Mouse (Mus musculus): Measurements from ENCODE around the gene Abtb2. TPM values are rescaled to one million over a fixed set of nuclear protein-coding genes. Genes with fewer than 3 reads are reported as not detected.

The Abtb2 gene
- polyA plus RNA-seq, 1 experiment from 2014 or later = 16.5 TPM

DNA sequence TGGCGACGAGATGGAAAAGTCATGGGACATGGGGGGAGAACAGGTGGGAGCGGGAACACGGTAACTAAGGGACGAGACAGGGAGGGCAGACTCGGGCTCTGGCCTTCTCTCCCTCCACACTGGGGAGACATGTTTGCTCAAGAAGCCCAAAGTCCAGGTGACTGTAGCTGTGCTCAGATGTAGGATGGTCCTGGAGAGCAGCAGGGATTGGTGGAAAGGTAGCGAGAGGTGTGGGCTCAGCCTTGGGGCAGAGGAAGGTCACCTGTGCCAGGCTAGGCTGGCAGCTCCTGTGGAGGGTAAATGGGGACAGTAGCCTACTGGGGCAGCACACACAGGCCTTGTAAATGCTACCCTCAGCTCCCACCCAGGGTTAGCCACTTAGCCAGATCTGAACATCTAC lies 147.7 kb downstream of the Abtb2 start:
- 84% methylated on average over 7 of the region's 7 CpGs for WGBS
- Histone ChIP-seq H3K36me3 (peaks cover 72% of the 10 kb centered on the region), H3K9me3 (replicated peaks) (no peaks in the 10 kb centered on the region), H3K4me1 (no peaks in the 10 kb centered on the region), H3K4me2 (replicated peaks) (no peak overlapping the region), H3K9ac (no peak overlapping the region), H3K4me3 (replicated peaks) (no peak overlapping the region), H3K27ac (replicated peaks) (no peak overlapping the region), H3K27me3 (no peaks in the 10 kb centered on the region)
- no peak for ATAC-seq (ENCODE audit: insufficient number of reproducible peaks, low FRiP score, low TSS enrichment, low read depth)

- Histone ChIP-seq H3K4me3 (replicated peaks) (no peak overlapping the region), H3K27ac (replicated peaks) (no peak overlapping the region), H3K4me2 (replicated peaks) (no peak overlapping the region), H3K36me3 (peaks cover 67% of the 10 kb centered on the region), H3K9ac (no peak overlapping the region), H3K4me1 (no peaks in the 10 kb centered on the region), H3K27me3 (no peaks in the 10 kb centered on the region), H3K9me3 (replicated peaks) (no peaks in the 10 kb centered on the region)
- 63% methylated on average over 4 of the region's 4 CpGs for WGBS
- no peak for ATAC-seq (ENCODE audit: insufficient number of reproducible peaks, low FRiP score, low TSS enrichment, low read depth)
Observed at GRCm38 (mm10) chr2:103714412-103714811, 148.3 kb downstream of the Abtb2 start.

DNA sequence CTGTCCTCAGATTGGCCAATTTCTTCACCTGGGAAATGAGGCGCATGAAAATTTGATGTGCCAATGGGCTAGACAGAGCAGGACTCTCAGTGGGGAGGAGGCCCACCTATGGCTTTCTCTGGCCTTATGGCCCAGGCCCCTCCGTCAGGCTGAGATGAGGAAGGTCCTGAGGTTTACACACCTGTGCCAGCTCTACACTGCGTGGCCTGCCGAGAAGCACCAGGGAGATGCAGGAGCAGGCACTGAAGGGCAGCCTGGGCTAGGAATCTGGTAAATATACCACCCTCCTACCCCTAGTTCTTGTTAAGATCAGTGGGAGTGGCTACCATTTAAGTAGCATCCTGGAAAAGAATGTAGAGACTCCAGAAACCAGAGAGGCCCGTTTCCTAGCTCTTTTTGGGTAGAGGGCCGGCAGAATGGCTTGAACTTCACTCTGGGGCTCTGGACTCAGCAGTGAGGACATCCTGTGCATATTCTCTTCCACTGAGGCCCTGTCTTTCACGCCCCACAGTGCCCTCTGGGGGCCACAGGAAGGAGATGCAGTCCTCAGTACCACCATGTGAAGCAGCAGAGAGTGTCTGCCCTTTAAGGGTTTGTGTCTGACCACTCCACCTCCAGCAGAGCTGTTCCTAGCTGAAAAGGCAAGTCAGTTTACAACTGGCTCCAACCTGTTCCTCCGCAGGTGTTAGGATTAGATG lies 152.6 kb downstream of the Abtb2 start:
- no peak for ATAC-seq (ENCODE audit: insufficient number of reproducible peaks, low FRiP score, low TSS enrichment, low read depth)
- 54% methylated on average over 8 of the region's 8 CpGs for WGBS
- Histone ChIP-seq H3K4me1 (no peaks in the 10 kb centered on the region), H3K27ac (replicated peaks) (no peak overlapping the region), H3K36me3 (peaks cover 77% of the 10 kb centered on the region), H3K4me3 (replicated peaks) (no peak overlapping the region), H3K4me2 (replicated peaks) (no peak overlapping the region), H3K27me3 (no peaks in the 10 kb centered on the region), H3K9ac (no peak overlapping the region), H3K9me3 (replicated peaks) (no peaks in the 10 kb centered on the region)

GRCm38 (mm10) chr2:103719292-103719646 lies 153.2 kb downstream of the Abtb2 start:
- no peak for ATAC-seq (ENCODE audit: insufficient number of reproducible peaks, low FRiP score, low TSS enrichment, low read depth)
- H3K36me3 ChIP-seq = peaks cover 79% of the 10 kb centered on the region

GRCm38 (mm10) chr2:103724521-103724920 lies 158.4 kb downstream of the Abtb2 start:
- Histone ChIP-seq H3K9ac (no peak overlapping the region), H3K4me2 (replicated peaks) (no peak overlapping the region), H3K27me3 (no peaks in the 10 kb centered on the region), H3K36me3 (peaks cover 82% of the 10 kb centered on the region), H3K4me1 (no peaks in the 10 kb centered on the region), H3K27ac (replicated peaks) (no peak overlapping the region), H3K9me3 (replicated peaks) (no peaks in the 10 kb centered on the region), H3K4me3 (replicated peaks) (no peak overlapping the region)
- no peak for ATAC-seq (ENCODE audit: insufficient number of reproducible peaks, low FRiP score, low TSS enrichment, low read depth)
- 91% methylated on average over 2 of the region's 2 CpGs for WGBS

More at GRCm38 (mm10) chr2:103719292-103719646, 153.2 kb downstream of the Abtb2 start:
- Histone ChIP-seq H3K4me3 (replicated peaks) (no peak overlapping the region), H3K9ac (no peak overlapping the region), H3K27ac (replicated peaks) (no peak overlapping the region), H3K9me3 (replicated peaks) (no peaks in the 10 kb centered on the region), H3K27me3 (no peaks in the 10 kb centered on the region), H3K4me2 (replicated peaks) (no peak overlapping the region), H3K4me1 (no peaks in the 10 kb centered on the region)
- WGBS = 87% methylated on average over 7 of the region's 7 CpGs

GRCm38 (mm10) chr2:103728027-103728540 lies 162.0 kb downstream of the Abtb2 start:
- peaks cover 82% of the 10 kb centered on the region for H3K36me3 ChIP-seq
- no peak overlapping the region for H3K4me3 ChIP-seq (replicated peaks)
- no peak overlapping the region for H3K4me2 ChIP-seq (replicated peaks)
- H3K4me1 ChIP-seq = no peaks in the 10 kb centered on the region
- no peaks in the 10 kb centered on the region for H3K9me3 ChIP-seq (replicated peaks)
- no peak for ATAC-seq (ENCODE audit: insufficient number of reproducible peaks, low FRiP score, low TSS enrichment, low read depth)
- H3K27ac ChIP-seq (replicated peaks) = no peak overlapping the region
- H3K9ac ChIP-seq = no peak overlapping the region
- 85% methylated on average over 12 of the region's 12 CpGs for WGBS
- no peaks in the 10 kb centered on the region for H3K27me3 ChIP-seq

DNA sequence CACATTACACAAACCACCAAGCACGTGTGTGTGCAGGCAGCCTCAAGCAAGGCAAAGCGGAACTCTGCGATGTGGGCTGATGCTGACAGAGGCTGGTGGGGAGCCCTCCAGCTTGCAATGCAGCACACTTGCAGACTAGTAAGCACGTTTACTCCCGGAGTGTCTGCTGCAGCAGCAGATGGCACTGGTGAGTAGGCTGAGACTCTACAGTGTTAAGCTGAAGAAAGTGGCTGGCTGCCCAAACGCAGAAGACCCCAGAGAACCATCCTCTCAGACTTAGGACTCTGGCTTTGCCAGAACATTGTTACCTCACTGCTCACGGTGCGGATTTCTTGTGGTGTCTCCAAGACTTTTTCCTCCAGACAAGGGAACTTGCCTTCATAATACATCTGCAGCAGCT lies 164.9 kb downstream of the Abtb2 start:
- H3K9ac ChIP-seq = no peak overlapping the region
- H3K27ac ChIP-seq (replicated peaks) = no peak overlapping the region
- H3K36me3 ChIP-seq = peaks cover 80% of the 10 kb centered on the region
- no peak for ATAC-seq (ENCODE audit: insufficient number of reproducible peaks, low FRiP score, low TSS enrichment, low read depth)
- 65% methylated on average over 8 of the region's 8 CpGs for WGBS
- H3K4me3 ChIP-seq (replicated peaks) = no peak overlapping the region
- H3K27me3 ChIP-seq = no peaks in the 10 kb centered on the region
- no peak overlapping the region for H3K4me2 ChIP-seq (replicated peaks)
- H3K4me1 ChIP-seq = no peaks in the 10 kb centered on the region
- no peaks in the 10 kb centered on the region for H3K9me3 ChIP-seq (replicated peaks)

GRCm38 (mm10) chr2:103731423-103731822 lies 165.3 kb downstream of the Abtb2 start:
- H3K4me2 ChIP-seq (replicated peaks) = no peak overlapping the region
- H3K4me3 ChIP-seq (replicated peaks) = no peak overlapping the region
- WGBS = 82% methylated on average over 6 of the region's 6 CpGs
- H3K27me3 ChIP-seq = no peaks in the 10 kb centered on the region
- ATAC-seq (ENCODE audit: insufficient number of reproducible peaks, low FRiP score, low TSS enrichment, low read depth) = no peak
- H3K9me3 ChIP-seq (replicated peaks) = no peaks in the 10 kb centered on the region
- peaks cover 80% of the 10 kb centered on the region for H3K36me3 ChIP-seq
- H3K27ac ChIP-seq (replicated peaks) = no peak overlapping the region
- no peak overlapping the region for H3K9ac ChIP-seq
- no peaks in the 10 kb centered on the region for H3K4me1 ChIP-seq

GRCm38 (mm10) chr2:103742821-103743220 lies 176.7 kb downstream of the Abtb2 start:
- no peak overlapping the region for H3K9ac ChIP-seq
- H3K9me3 ChIP-seq (replicated peaks) = no peaks in the 10 kb centered on the region
- peaks cover 37% of the 10 kb centered on the region for H3K36me3 ChIP-seq
- H3K4me1 ChIP-seq = no peaks in the 10 kb centered on the region
- H3K4me2 ChIP-seq (replicated peaks) = no peak overlapping the region
- WGBS = 95% methylated on average over 6 of the region's 6 CpGs
- H3K4me3 ChIP-seq (replicated peaks) = no peak overlapping the region
- H3K27me3 ChIP-seq = no peaks in the 10 kb centered on the region
- H3K27ac ChIP-seq (replicated peaks) = no peak overlapping the region
- ATAC-seq (ENCODE audit: insufficient number of reproducible peaks, low FRiP score, low TSS enrichment, low read depth) = no peak

DNA sequence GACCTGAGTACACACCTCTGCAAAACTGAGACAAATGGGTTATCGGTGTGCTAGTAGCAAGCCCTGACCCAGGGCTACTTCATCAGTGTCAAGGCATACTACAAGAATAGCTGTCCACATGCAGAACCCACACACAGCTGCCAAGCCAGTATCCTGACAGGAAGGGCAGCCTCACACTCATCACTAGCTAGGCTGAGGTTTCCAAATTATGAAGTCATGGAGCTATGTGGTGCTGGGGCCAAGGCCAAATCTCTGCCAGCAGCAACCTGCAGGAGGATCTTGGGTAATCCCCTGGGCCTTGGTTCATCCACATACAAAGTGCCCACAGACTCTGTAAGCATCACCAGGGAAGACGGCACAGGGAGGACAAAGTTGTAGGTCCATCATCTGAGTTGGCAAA lies 177.4 kb downstream of the Abtb2 start:
- H3K27ac ChIP-seq (replicated peaks) = no peak overlapping the region
- no peaks in the 10 kb centered on the region for H3K9me3 ChIP-seq (replicated peaks)
- no peaks in the 10 kb centered on the region for H3K4me1 ChIP-seq
- no peak for ATAC-seq (ENCODE audit: insufficient number of reproducible peaks, low FRiP score, low TSS enrichment, low read depth)
- H3K4me2 ChIP-seq (replicated peaks) = no peak overlapping the region
- H3K27me3 ChIP-seq = no peaks in the 10 kb centered on the region
- peaks cover 42% of the 10 kb centered on the region for H3K36me3 ChIP-seq
- H3K9ac ChIP-seq = no peak overlapping the region
- 90% methylated on average over 2 of the region's 2 CpGs for WGBS
- no peak overlapping the region for H3K4me3 ChIP-seq (replicated peaks)

DNA sequence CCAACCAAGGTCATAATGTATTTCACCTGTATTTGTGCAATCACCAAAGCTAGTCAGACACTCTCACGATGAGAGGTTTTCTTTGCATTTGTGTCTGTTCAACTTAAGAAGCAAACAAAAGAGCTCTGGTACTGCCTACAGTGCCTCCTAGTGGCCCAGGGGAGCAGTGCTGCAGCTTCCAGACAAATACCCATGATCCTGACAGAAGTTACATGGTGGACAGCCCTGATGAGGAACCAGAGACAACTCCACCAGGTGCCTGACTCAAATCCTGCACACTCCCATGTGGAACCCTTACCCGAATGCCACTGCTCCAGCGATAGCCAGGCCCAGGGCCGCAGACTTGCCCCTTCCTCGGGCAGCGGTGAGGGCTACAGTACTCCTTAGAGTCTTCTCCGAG lies 177.9 kb downstream of the Abtb2 start:
- Histone ChIP-seq H3K27ac (replicated peaks) (no peak overlapping the region), H3K4me1 (no peaks in the 10 kb centered on the region), H3K36me3 (peaks cover 42% of the 10 kb centered on the region), H3K4me3 (replicated peaks) (no peak overlapping the region), H3K27me3 (no peaks in the 10 kb centered on the region), H3K9me3 (replicated peaks) (no peaks in the 10 kb centered on the region), H3K9ac (no peak overlapping the region), H3K4me2 (replicated peaks) (no peak overlapping the region)
- 79% methylated on average over 7 of the region's 7 CpGs for WGBS
- no peak for ATAC-seq (ENCODE audit: insufficient number of reproducible peaks, low FRiP score, low TSS enrichment, low read depth)

- Histone ChIP-seq H3K4me3 (replicated peaks) (no peak overlapping the region), H3K9me3 (replicated peaks) (no peaks in the 10 kb centered on the region), H3K9ac (no peak overlapping the region), H3K4me2 (replicated peaks) (no peak overlapping the region), H3K27ac (replicated peaks) (no peak overlapping the region), H3K4me1 (no peaks in the 10 kb centered on the region), H3K27me3 (no peaks in the 10 kb centered on the region), H3K36me3 (peaks cover 44% of the 10 kb centered on the region)
- WGBS = 82% methylated on average over 5 of the region's 5 CpGs
- ATAC-seq (ENCODE audit: insufficient number of reproducible peaks, low FRiP score, low TSS enrichment, low read depth) = no peak
Observed at GRCm38 (mm10) chr2:103745481-103745880, 179.4 kb downstream of the Abtb2 start.
